Mouse (Mus musculus): Measurements from ENCODE around the gene B3galt2. TPM values are rescaled to one million over a fixed set of nuclear protein-coding genes. Genes with fewer than 3 reads are reported as not detected.

The B3galt2 gene
- polyA plus RNA-seq, 1 experiment, result not detected

GRCm38 (mm10) chr1:143702141-143702740 is 61.8 kb downstream of the B3galt2 start:
- peak overlapping the region; percentile 85 for H3K27ac ChIP-seq (ENCODE audit: insufficient read depth, low read depth, low read length)
- TF ChIP-seq CTCF (IDR thresholded peaks at IDR 0.05; ENCODE audit: low read depth, low read length), result no peak
- TF ChIP-seq POLR2A (IDR thresholded peaks at IDR 0.05; ENCODE audit: borderline replicate concordance, low read depth, low read length), result no peak
- peaks cover 5% of the 10 kb centered on the region for H3K4me1 ChIP-seq (ENCODE audit: control insufficient read depth, insufficient read depth, low read length)
- peak overlapping the region; percentile 93 for H3K4me3 ChIP-seq (ENCODE audit: insufficient read depth, low read length)

GRCm38 (mm10) chr1:143702741-143703262 is 62.3 kb downstream of the B3galt2 start, which contains the start of gene Cdc73:
TSS of gene Cdc73 (minus strand) at chr1:143702893.
- TF ChIP-seq CTCF (IDR thresholded peaks at IDR 0.05; ENCODE audit: low read depth, low read length), result no peak
- no peak for TF ChIP-seq POLR2A (IDR thresholded peaks at IDR 0.05; ENCODE audit: borderline replicate concordance, low read depth, low read length)
- Histone ChIP-seq H3K4me1 (ENCODE audit: control insufficient read depth, insufficient read depth, low read length) (peaks cover 5% of the 10 kb centered on the region), H3K4me3 (ENCODE audit: insufficient read depth, low read length) (peak within 1 kb of the TSS; percentile 93), H3K27ac (ENCODE audit: insufficient read depth, low read depth, low read length) (peak within 1 kb of the TSS; percentile 85)

Other genes starting within 250 kb of the B3galt2 start
- gene Cdc73, start 62.2 kb downstream of the B3galt2 start, polyA plus RNA-seq (2012; ENCODE audit: insufficient read depth, insufficient read length, missing spikeins), result 32.7 TPM in 2 replicates
- 34.3 and 45.1 TPM in 2 replicates for gene Glrx2, start 75.7 kb downstream of the B3galt2 start, polyA plus RNA-seq (2012; ENCODE audit: insufficient read depth, insufficient read length, missing spikeins)
- 8.2 and 8.6 TPM in 2 replicates for gene Trove2, start 136.4 kb downstream of the B3galt2 start, polyA plus RNA-seq (2012; ENCODE audit: insufficient read depth, insufficient read length, missing spikeins)
- gene Uchl5, start 136.6 kb downstream of the B3galt2 start, polyA plus RNA-seq (2012; ENCODE audit: insufficient read depth, insufficient read length, missing spikeins), result 55.4 and 57.3 TPM in 2 replicates

Measured in bone marrow macrophage, adult 2 months (primary cell).